Mouse (Mus musculus): Measurements from ENCODE around the gene Rsph3a. TPM values are rescaled to one million over a fixed set of nuclear protein-coding genes. Genes with fewer than 3 reads are reported as not detected.

Gene Rsph3a
- total and polyA plus RNA-seq, 3 experiments: 26.6 to 58.5 (median 38.7) TPM

DNA sequence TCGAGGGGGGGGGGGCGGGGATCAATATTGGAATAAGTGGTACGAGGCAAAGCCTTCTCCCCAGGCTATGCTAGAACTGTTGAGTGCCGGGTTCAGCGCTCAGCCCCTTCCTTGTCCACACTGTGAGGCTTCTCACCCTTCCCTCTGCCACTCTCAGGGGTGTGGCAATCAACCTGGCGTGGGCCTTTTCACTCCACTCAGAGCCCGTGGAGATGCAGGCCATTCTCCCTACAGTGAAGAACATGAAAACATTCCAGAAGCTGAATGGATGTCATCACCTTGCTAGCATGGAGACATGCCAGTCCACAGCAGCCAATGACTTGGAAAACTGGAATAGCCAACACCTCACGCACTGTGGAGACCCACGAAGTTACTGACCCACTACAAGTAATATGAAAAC, 29.6 kb upstream of the Rsph3a start:
- Histone ChIP-seq H3K79me2 (replicated peaks; ENCODE audit: control insufficient read depth, insufficient read depth, low read length) (no peaks in the 10 kb centered on the region), H3K4me1 (ENCODE audit: control insufficient read depth, insufficient read depth, low read length) (no peaks in the 10 kb centered on the region), H3K27ac (no peak overlapping the region), H3K36me3 (ENCODE audit: control insufficient read depth, insufficient read depth, low read length) (no peaks in the 10 kb centered on the region), H3K27me3 (ENCODE audit: control insufficient read depth, insufficient read depth, low read length) (peaks cover 4% of the 10 kb centered on the region), H3K9ac (ENCODE audit: low read depth, low read length) (no peak overlapping the region), H3K4me3 (no peak overlapping the region)
- 64% methylated on average over 9 of the region's 9 CpGs for WGBS
- no peak for TF ChIP-seq POLR2A (IDR thresholded peaks at IDR 0.05; ENCODE audit: insufficient read depth, low read depth, low read length)
- no peak for TF ChIP-seq EP300 (IDR thresholded peaks at IDR 0.05; ENCODE audit: insufficient read depth, low read depth, low read length)
- no peak for TF ChIP-seq CTCF (IDR thresholded peaks at IDR 0.05)
- DNase-seq: no peak
- intact Hi-C loops (cut with DNase I): no loop called here

DNA sequence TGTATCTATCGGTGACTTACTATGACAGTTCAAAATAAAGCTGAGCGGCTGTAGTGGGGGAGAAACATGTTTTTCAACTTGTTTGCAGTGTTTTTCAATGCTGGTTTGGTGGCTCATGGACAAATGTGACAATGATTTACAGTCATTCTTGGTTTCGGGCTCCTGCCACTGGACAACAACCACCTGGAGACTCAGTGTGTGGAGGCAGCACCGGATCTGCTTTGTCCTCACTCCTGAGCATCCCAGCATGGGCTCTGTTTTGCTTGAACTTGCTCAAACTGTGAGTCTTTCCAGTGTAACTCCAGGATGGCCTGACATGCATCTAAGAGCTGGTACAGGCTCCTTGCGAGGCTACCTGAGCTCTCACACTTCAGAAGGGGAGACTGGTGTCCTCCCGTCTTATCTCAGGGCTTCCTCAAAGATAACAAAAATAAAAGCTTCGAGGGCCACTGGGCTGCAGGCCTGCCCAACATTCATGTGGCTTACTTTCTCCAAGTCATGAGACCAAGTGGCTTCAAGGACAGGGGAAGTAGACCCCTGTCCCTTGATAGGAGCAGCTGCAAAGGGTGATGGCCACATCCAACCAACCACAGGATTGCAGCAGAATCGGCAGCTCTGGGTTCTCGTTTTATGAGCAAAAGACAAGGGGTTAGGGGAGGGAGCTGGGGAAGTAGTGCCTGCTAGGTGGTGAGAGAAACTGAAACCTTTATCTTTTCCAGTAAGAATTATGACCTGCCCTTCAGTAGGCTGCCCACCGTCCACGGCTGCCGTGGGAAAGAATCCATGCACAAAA, 28.4 kb upstream of the Rsph3a start:
- Histone ChIP-seq H3K27ac (no peak overlapping the region), H3K79me2 (replicated peaks; ENCODE audit: control insufficient read depth, insufficient read depth, low read length) (no peaks in the 10 kb centered on the region), H3K36me3 (ENCODE audit: control insufficient read depth, insufficient read depth, low read length) (no peaks in the 10 kb centered on the region), H3K4me1 (ENCODE audit: control insufficient read depth, insufficient read depth, low read length) (no peaks in the 10 kb centered on the region), H3K9ac (ENCODE audit: low read depth, low read length) (no peak overlapping the region), H3K4me3 (no peak overlapping the region), H3K27me3 (ENCODE audit: control insufficient read depth, insufficient read depth, low read length) (no peaks in the 10 kb centered on the region)
- WGBS: 55% methylated on average over 12 of the region's 12 CpGs
- TF ChIP-seq CTCF (IDR thresholded peaks at IDR 0.05) (no peak), EP300 (IDR thresholded peaks at IDR 0.05; ENCODE audit: insufficient read depth, low read depth, low read length) (no peak), POLR2A (IDR thresholded peaks at IDR 0.05; ENCODE audit: insufficient read depth, low read depth, low read length) (no peak)
- intact Hi-C loops (cut with DNase I): no loop called here
- no peak for DNase-seq

DNA sequence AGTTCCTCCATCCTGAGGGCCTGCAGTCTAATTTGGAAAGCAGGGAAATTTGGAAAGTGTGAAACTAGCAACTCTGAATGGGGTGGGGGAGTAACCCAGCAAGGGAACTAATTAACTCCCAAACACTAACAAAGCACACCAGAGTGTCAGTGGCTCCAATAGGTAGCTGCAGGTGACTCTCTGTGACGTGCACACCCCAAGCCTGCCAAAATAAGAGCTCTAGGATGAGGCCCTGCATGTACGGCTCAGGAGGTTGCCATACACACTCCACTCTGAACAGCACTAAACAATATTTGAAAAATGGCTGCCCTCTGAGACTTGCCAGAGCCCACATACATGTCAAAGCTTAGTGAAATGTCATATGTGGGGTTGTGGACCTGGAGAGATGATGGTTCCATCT, 27.1 kb upstream of the Rsph3a start:
- Histone ChIP-seq H3K36me3 (ENCODE audit: control insufficient read depth, insufficient read depth, low read length) (no peaks in the 10 kb centered on the region), H3K4me3 (no peak overlapping the region), H3K9ac (ENCODE audit: low read depth, low read length) (no peak overlapping the region), H3K79me2 (replicated peaks; ENCODE audit: control insufficient read depth, insufficient read depth, low read length) (no peaks in the 10 kb centered on the region), H3K27ac (no peak overlapping the region), H3K27me3 (ENCODE audit: control insufficient read depth, insufficient read depth, low read length) (no peaks in the 10 kb centered on the region), H3K4me1 (ENCODE audit: control insufficient read depth, insufficient read depth, low read length) (no peaks in the 10 kb centered on the region)
- WGBS: 77% methylated on average over 2 of the region's 2 CpGs
- no peak for DNase-seq
- no peak for TF ChIP-seq CTCF (IDR thresholded peaks at IDR 0.05)
- no peak for TF ChIP-seq EP300 (IDR thresholded peaks at IDR 0.05; ENCODE audit: insufficient read depth, low read depth, low read length)
- no peak for TF ChIP-seq POLR2A (IDR thresholded peaks at IDR 0.05; ENCODE audit: insufficient read depth, low read depth, low read length)
- intact Hi-C loops (cut with DNase I): no loop called here

DNA sequence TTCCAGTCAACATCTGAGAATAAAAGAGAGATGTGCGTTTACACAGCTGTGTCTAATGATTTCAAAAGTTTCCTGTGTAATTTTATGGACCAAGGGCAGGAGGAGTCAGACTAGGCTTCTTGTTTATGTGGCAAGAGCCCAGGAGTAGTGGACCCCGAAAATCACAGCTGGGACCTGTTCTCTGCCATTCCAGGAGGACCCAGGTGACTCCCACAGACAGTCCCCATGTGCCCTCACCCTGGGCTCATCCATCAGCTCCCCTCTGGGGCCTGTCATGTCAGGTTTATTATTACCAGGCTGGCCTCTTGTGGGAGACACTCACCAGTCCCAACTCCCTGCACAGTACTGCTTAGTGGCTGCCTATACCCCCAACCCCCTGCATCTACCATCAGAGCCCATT, 26.2 kb upstream of the Rsph3a start:
- WGBS: 64% methylated on average over 2 of the region's 2 CpGs
- TF ChIP-seq POLR2A (IDR thresholded peaks at IDR 0.05; ENCODE audit: insufficient read depth, low read depth, low read length) (no peak), EP300 (IDR thresholded peaks at IDR 0.05; ENCODE audit: insufficient read depth, low read depth, low read length) (no peak), CTCF (IDR thresholded peaks at IDR 0.05) (no peak)
- H3K79me2 ChIP-seq (replicated peaks; ENCODE audit: control insufficient read depth, insufficient read depth, low read length): no peaks in the 10 kb centered on the region
- H3K9ac ChIP-seq (ENCODE audit: low read depth, low read length): no peak overlapping the region
- no peaks in the 10 kb centered on the region for H3K36me3 ChIP-seq (ENCODE audit: control insufficient read depth, insufficient read depth, low read length)
- DNase-seq: no peak
- no peak overlapping the region for H3K4me3 ChIP-seq
- no peaks in the 10 kb centered on the region for H3K27me3 ChIP-seq (ENCODE audit: control insufficient read depth, insufficient read depth, low read length)
- intact Hi-C loops (cut with DNase I): no loop called here
- no peak overlapping the region for H3K27ac ChIP-seq
- no peaks in the 10 kb centered on the region for H3K4me1 ChIP-seq (ENCODE audit: control insufficient read depth, insufficient read depth, low read length)

DNA sequence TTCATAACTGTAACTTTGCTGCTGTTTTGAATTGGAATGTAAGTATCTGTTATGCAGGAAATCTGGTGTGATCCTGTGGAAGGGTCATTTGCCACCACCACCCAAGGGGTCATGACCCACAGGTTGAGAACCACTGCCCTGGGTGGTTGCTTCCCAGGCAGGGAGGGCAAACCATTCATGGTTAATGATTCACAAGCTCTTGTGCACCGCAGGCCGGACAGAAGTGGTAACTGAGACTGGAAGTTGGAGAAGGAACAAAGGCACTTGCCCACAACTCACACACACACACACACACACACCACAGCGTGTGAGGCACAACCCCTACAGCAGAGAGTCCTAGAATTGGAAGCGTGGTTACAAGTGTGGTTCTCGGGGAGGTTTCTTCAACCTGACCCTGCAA, 22.9 kb upstream of the Rsph3a start:
- Histone ChIP-seq H3K4me1 (ENCODE audit: control insufficient read depth, insufficient read depth, low read length) (no peaks in the 10 kb centered on the region), H3K79me2 (replicated peaks; ENCODE audit: control insufficient read depth, insufficient read depth, low read length) (no peaks in the 10 kb centered on the region), H3K36me3 (ENCODE audit: control insufficient read depth, insufficient read depth, low read length) (no peaks in the 10 kb centered on the region), H3K9ac (ENCODE audit: low read depth, low read length) (no peak overlapping the region), H3K27ac (no peak overlapping the region), H3K4me3 (no peak overlapping the region), H3K27me3 (ENCODE audit: control insufficient read depth, insufficient read depth, low read length) (no peaks in the 10 kb centered on the region)
- TF ChIP-seq POLR2A (IDR thresholded peaks at IDR 0.05; ENCODE audit: insufficient read depth, low read depth, low read length): no peak
- TF ChIP-seq EP300 (IDR thresholded peaks at IDR 0.05; ENCODE audit: insufficient read depth, low read depth, low read length): no peak
- no peak for TF ChIP-seq CTCF (IDR thresholded peaks at IDR 0.05)
- no peak for DNase-seq
- WGBS: 86% methylated on average over 5 of the region's 5 CpGs
- intact Hi-C loops (cut with DNase I): no loop called here

DNA sequence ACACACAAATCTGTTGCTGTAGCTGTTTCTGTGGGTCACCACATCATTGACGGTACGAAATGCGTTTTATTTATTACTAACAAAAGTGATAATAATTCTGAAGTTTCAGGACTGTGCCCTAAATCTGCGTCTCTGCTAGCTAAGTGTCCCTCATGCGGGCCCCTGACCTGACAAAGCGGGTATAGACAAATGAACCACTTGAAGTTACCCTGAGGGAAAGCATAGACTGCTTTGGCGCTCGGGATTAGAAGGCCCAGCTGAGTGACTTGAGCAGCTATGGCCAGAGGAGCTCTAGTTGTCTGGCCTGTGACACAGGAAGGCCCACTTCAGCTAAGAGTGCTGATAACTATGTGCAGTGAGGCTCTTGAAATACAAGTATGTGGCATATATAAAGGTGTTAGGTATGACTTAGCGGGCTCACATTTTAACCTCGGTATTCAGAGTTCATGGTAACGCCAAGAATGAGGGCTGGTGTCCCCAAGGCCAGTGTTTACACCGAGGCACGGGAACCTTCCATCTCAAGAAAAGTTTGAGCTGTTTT, 21.2 kb upstream of the Rsph3a start:
- Histone ChIP-seq H3K4me3 (no peak overlapping the region), H3K27me3 (ENCODE audit: control insufficient read depth, insufficient read depth, low read length) (no peaks in the 10 kb centered on the region), H3K9ac (ENCODE audit: low read depth, low read length) (no peak overlapping the region), H3K4me1 (ENCODE audit: control insufficient read depth, insufficient read depth, low read length) (no peaks in the 10 kb centered on the region), H3K36me3 (ENCODE audit: control insufficient read depth, insufficient read depth, low read length) (no peaks in the 10 kb centered on the region), H3K27ac (no peak overlapping the region), H3K79me2 (replicated peaks; ENCODE audit: control insufficient read depth, insufficient read depth, low read length) (no peaks in the 10 kb centered on the region)
- TF ChIP-seq POLR2A (IDR thresholded peaks at IDR 0.05; ENCODE audit: insufficient read depth, low read depth, low read length) (no peak), EP300 (IDR thresholded peaks at IDR 0.05; ENCODE audit: insufficient read depth, low read depth, low read length) (no peak), CTCF (IDR thresholded peaks at IDR 0.05) (no peak)
- WGBS: 71% methylated on average over 13 of the region's 13 CpGs
- no peak for DNase-seq
- intact Hi-C loops (cut with DNase I): no loop called here
